Mouse (Mus musculus): ENCODE results near the gene Arl15. TPM values are rescaled to one million over a fixed set of nuclear protein-coding genes. Genes with fewer than 3 reads are reported as not detected.

The Arl15 gene
- total RNA-seq, 4 experiments from 2014 or later = 2.0 to 5.0 (median 3.4) TPM

- no peak for DNase-seq (ENCODE audit: low spot score in 2 of 2)
These were observed 5.9 kb downstream of the Arl15 start for GRCm38 (mm10) chr13:113800246-113800645.

DNA sequence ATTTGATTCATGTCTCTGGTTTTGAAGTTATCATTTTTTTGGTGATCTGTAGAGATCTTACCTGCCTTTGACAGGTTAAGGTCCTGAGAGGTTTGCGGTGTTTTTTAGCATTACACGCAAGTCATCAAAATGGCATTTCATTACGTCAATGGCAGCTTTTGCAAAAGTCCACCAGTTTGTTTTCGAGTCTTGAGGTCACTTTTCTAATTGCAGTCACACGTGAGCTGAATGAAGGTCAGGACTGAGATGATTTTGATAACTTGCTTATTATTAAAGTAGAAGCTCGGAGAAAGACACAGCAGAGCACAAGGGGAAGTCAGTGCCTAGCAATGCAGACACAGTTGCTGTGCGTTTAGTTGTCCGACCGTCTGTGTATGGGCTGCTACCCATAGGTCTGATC, 8.3 kb downstream of the Arl15 start:
- no peak for DNase-seq (ENCODE audit: low spot score in 2 of 2)

DNA sequence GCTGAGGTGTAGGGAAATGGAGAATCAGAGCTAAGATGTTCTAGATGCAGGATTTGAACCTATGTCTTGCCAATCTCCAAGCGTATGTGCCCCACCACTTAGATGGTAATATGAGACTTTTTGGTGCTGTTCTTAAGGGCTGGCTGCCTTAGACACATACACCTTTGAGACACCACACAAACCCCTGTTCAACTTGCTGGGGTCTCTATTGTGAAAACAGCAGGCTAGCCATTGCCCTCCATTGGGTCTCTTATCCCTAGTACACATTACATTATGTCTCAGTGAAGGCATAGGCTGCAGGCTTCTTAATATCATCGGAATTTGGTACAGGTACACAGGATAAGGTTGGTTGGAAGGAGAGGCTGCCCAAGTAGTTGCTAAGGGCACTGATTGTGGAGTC, 16.8 kb downstream of the Arl15 start:
- no peak for DNase-seq (ENCODE audit: low spot score in 2 of 2)

DNA sequence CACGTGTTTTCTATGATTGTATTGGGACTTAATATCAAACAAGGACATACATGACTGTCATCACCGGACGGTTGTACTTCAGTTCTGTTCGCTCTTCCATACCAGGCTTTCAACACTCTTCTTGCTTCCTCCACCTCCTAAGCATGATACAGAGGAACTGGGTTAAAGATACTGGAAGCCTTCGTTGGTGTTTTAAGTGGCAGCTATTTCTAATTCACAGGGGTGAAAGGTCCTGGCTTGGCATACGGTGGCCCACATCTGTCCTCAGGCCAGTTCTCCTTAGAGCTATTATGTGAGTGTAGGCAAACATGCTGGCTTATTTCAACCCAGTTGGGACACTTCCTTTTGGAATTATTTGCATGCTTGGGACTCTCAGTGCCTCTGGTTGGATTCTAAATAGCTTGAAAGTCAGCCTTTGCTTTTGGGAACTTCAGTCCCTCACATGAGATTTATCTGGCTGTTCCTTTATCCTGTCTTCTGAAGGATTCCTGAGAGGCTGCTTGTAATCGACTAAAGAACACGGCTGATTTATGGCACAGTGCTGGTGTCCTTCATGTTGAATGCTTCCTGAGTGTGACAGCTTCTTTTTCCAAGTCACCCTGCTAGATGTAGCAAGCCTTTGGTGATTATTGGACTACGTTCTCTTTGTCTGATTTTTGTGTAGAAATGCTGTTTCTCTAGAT, 17.7 kb downstream of the Arl15 start:
- DNase-seq (ENCODE audit: low spot score in 2 of 2) = no peak

- no peak for DNase-seq (ENCODE audit: low spot score in 2 of 2)
These were observed 18.3 kb downstream of the Arl15 start for GRCm38 (mm10) chr13:113812593-113812975.

- DNase-seq (ENCODE audit: low spot score in 2 of 2) = no peak
These were observed 19.8 kb downstream of the Arl15 start for GRCm38 (mm10) chr13:113814121-113814520.

- no peak for DNase-seq (ENCODE audit: low spot score in 2 of 2)
These were observed 21.6 kb downstream of the Arl15 start for GRCm38 (mm10) chr13:113815697-113816420.

DNA sequence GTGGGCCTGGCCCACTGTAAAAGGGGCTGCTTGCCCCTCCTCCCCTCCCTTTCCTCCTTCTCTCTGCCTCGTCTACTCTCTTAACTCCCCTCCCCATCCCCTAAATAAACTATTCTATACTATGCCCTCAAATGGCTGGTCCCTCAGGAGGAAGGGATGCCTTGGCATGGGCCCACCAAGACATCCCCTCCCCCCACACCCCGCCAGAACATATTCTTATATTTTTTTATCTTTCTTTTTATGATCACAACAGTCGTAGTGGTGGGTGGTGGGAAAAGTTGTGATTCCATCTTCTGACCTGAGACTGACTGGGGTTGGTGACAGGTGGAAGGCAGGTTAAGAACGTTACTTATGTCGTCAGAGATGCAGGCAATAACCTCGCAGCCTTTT, 22.1 kb downstream of the Arl15 start:
- DNase-seq (ENCODE audit: low spot score in 2 of 2) = no peak

DNA sequence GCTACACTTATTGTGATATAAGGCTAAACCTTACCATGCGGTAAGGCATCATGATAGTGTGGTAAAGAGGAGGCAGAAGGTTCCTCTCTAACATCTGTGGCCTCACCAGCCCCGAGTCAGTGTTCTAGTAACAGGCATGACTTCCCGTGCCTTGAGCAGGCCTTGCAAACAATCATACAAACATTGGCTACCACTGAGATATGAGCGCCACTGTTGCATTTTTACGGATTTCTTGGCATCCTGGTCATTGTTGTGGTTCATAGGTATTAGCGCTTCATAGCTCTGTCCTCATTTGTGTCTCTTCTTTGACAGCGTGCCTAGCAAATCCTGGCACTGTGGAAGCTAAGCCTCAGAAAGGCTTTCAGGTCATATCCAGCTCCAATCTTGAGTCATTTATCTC, 24.7 kb downstream of the Arl15 start:
- DNase-seq (ENCODE audit: low spot score in 2 of 2) = no peak

- no peak for DNase-seq (ENCODE audit: low spot score in 2 of 2)
These were observed 25.9 kb downstream of the Arl15 start for GRCm38 (mm10) chr13:113820176-113820575.

- DNase-seq (ENCODE audit: low spot score in 2 of 2) = no peak
These were observed 27.6 kb downstream of the Arl15 start for GRCm38 (mm10) chr13:113821891-113822290.

DNA sequence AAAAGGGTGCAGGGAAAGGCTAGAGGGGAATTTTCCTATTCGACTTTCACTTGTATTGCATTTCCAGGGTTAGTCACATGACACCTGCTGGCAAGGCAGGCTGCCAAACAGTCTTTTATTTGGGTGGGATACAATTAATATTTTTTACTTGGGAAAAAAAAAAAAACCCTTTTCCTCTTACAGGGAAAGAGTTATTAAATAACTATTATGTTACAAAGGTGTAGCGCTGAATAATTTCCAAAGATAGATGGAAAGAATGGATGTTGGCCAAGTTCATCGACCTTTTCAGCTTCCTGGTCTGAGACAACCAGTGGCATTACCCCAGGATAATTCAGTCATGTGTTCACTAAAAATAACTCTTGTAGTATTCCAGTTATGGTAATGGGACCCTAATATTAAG, 29.7 kb downstream of the Arl15 start:
- no peak for DNase-seq (ENCODE audit: low spot score in 2 of 2)

DNA sequence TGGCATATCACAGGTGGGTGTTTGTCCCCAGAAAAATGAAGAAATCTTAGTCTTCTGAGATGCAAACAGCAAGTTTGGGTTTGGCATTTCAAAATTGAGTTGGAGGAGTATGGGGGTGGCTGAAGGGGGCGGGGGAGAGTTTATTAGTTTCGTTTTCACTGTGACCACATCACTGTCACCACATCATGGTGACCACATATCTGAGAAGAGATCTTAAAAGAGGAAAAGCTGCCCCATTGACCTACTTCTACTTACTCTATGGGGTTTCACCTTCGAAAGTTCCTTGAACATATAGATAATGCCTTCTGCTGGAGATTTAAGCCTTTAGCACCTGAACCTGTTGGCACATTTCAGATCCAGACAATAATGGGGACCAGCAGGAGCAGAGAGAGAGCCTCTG, 34.3 kb downstream of the Arl15 start:
- no peak for DNase-seq (ENCODE audit: low spot score in 2 of 2)

DNA sequence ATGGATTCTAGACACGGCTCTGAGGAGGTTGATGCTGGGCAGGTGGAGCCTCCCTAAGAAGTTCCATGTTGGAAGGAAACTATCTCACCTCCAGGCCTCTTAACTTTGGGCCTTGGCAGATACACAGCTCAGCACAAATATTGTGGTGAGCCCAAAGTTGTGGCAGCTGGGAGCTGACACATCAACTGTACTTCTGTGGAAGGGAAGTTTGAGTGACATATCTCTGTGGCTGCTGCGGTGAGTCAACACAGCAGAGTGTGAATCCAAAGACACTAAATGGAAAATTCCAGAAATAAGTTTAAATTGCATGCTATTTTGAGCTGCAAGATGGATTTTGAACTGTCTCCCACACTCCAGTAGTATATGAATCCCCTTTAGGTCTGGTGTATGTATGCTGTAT, 34.8 kb downstream of the Arl15 start:
- no peak for DNase-seq (ENCODE audit: low spot score in 2 of 2)

DNA sequence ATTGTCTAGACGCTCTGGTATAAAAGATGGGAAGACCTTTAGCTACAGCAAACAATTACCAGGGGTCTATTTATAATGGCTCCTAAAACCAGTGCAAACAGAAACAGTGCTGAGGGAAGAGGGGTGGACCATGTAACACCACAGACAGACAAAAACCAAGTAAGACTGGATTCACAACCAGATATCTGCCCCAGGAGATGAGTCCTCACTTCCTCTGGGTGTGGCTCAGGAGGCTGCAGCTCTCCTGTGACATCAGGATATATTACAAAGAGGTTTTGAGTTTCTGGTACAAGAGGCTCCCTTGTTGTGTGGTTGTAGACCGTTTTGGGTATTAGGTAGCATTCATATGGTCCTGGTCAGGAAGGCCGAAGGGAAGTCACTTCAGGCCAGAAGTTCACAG, 36.5 kb downstream of the Arl15 start:
- DNase-seq (ENCODE audit: low spot score in 2 of 2) = no peak

DNA sequence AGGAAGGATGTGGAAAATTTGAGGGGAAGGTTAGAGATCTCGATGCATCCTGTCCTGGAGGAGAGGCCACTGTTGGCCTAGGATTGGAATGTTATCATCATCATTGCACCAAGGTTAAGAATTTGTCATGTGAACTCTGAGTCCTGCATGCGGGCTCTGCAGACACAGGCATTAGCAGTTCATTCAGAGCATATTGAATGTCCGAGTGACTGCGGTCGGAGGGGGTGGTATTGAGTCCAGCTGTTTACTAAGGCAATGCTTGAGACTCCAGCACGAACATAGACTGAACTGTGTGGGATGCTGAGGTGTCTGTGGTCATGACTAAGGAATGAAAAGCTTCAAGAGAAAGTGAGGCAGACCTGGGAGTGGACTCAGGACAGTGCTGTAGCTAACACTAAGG, 38.6 kb downstream of the Arl15 start:
- DNase-seq (ENCODE audit: low spot score in 2 of 2) = no peak

DNA sequence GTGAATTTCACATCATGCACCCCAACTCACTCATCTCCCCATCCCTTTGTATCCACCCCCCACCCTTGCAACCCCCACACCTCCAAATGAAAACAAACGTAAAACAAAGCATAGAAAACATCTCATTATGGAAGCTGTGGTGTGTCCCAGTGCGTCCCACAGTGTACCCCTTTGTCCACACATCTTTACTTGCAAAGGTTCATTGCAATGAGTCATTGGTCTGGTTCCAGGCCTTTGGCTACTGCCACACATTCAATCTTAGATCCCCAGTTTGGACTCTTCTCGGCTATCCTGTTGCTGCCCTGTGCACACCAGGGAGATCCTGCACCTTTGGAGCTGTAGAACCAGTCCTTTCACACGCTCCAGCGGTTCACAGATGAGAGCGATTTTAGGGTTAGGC, 41.6 kb downstream of the Arl15 start:
- DNase-seq (ENCODE audit: low spot score in 2 of 2) = no peak

- no peak for DNase-seq (ENCODE audit: low spot score in 2 of 2)
These were observed 44.6 kb downstream of the Arl15 start for GRCm38 (mm10) chr13:113838601-113839576.

GRCm38 (mm10) chr13:113840421-113840820, 46.1 kb downstream of the Arl15 start:
- DNase-seq (ENCODE audit: low spot score in 2 of 2) = no peak

GRCm38 (mm10) chr13:113842411-113843309, 48.4 kb downstream of the Arl15 start:
- no peak for DNase-seq (ENCODE audit: low spot score in 2 of 2)

DNA sequence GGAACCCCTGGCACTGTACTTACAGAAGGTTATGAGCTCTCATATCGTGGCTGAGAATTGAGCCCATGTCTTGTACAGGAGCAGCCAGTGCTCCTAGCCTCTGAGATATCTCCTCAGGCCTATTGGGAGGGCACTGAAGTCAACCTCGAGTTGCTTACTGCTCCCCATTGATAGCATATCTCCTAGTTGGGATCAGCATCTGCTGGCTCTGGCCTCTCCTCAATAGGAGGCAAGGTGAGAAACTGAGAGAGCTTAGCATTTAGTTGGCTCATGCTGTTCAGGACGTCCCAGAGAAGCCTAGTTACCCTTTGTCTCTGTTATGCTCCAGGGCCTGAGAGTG, 49.0 kb downstream of the Arl15 start:
- DNase-seq (ENCODE audit: low spot score in 2 of 2) = no peak

Measured in gastrocnemius, adult 8-10 months (tissue).